Mouse (Mus musculus): ENCODE data around the gene Rbm39. TPM values are rescaled to one million over a fixed set of nuclear protein-coding genes. Genes with fewer than 3 reads are reported as not detected.
"Not testable (repeated sequence)": the region's sequence is repeated elsewhere in the genome, so short reads cannot be mapped to it uniquely, and the experiment has no call there.

Rbm39 gene
- 100 to 1,000 TPM; 290 to 339 TPM for total RNA-seq (2021)
- long read RNA-seq, transcript Rbm39-201 (17 exons, 2,711 nt) = minor isoform, 54 of 176 reads
- long read RNA-seq, transcript Rbm39-203 (17 exons, 2,810 nt) = major isoform, 63 of 176 reads
- long read RNA-seq, partial matches to known transcripts = 16 of 176 reads
- long read RNA-seq, other reads (novel, unspliced or antisense) = 36 of 176 reads

DNA sequence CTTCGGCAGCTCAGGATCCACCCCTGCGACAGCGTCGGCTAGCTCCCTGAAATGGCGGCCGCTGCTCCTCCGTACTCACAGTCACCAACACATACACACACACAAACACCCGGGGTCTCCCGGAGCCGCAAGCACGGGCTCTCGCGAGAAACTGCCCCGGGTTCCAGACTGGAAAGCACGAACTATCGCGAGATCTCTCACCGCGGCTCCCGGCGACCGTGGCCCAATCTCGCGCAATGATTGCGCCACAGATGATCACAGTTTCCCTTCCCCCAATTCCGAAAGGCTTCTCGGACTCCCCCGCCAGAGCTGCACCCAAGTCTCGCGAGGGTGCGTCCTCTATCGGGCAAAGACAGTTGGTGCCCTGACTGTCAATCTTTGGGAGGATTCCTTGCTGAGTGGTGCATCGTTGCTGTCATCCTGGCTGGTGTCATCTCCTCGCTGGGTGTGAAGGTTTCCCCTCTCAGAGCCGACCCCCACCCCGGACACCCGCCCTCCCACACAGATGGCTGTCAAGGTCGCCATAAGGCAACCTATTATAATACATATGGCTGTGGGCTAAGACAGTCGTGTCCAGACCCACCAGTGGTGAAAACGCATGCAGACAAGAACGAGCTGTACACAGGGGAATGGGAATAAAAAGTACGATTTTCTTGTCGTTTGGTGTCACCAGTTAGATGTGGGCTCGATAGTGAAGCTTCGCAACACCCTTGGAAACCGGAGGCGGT is at the start of gene Rbm39:
Rbm39 (minus strand) TSS at position 145 of the 728 bp plus-strand sequence.
- DNase-seq (ENCODE audit: low spot score in 2 of 2) = peak; percentile 100

DNA sequence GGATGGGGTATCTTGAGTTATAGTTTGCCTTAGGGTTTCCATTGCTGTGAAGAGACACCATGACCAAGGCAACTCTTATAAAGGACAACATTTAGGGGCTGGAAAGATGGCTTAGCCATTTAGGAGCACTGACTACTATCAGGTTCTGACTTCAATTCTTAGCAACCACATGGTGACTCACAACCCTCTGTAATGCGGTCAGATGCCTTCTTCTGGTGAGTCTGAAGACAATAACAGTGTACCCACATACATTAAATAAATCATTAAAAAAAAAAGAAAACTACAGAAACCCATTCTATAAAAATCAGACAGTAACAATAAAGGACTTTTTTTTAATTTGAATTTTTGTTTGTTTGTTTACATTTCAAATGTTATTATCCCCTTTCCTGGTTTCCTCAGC is 49.1 kb upstream of the Rbm39 start:
- DNase-seq (ENCODE audit: low spot score in 2 of 2) = no peak

DNA sequence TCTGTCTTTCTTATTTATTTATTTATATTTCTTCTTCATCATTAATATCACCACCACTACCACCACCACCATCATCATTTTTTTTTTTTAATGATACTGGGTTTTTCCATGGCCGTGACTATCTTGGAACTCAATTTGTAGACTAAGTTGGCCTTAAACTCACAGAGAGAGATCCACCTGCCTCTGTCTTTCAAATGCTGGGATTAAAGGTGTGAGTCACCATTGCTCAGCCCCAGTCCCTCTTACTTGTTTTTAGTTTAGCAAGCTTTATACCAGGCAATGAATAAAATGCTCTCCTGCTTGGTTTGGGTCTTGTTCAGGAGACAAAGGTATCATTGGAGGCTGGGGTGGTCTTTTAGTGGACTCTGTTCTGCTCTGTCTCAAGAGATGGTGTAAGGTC is 47.7 kb upstream of the Rbm39 start:
- DNase-seq (ENCODE audit: low spot score in 2 of 2) = no peak

DNA sequence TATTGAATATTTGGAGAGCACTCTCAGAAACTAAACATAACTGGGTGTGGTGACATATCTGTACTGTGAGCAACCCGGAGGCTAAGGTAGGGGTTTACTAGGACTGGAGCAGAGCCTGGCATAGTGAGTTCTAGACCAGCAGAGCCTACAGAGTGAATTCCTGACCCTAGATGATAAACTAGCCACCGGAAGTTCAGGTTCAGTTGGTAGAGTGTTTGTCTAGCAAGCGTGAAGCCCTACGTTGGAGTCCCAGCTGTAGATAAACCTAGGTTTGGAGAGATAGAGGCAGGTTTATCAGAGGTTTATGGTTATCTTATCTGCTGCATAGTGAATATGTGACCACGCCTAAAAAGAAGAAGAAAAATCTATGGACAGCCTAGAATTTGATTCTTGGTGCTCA is 44.0 kb upstream of the Rbm39 start:
- DNase-seq (ENCODE audit: low spot score in 2 of 2) = no peak

DNA sequence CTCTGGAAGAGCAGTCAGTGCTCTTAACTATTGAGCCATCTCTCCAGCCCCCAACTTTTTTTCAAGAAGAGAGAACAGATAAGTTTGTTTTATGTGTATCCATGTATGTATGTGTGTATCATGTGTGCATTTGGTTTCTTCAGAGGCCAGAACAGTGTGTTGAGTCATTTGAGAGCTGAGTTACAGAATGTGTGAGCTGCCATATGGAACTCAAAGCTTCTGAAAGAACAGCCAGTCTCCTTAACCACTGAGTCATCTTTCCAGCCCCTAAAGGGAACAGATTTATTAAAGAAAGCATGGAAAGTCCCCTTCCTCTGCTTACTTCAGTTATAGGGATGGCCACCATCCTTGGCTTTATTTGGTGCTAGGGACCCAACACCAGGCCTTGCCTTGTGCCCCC is 42.1 kb upstream of the Rbm39 start:
- no peak for DNase-seq (ENCODE audit: low spot score in 2 of 2)

DNA sequence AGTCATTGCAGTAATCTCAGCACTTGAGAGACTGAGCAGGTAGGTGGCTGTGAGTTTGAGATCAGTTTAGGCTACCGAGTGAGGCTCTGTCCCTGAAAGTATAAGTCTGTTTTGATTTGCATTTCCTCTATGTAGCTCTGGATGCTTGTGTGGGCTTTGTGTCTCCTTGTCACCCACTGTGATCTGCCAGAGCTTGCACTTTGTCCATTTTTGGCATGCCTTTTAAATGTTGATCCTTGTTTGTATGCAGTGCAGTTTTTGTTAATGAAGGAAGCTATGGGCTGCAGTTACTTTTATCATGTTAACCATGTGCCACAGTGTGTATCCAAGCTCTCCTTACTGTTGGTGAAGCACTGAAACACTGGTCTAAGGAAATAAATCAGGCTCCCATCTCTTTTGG is 37.7 kb upstream of the Rbm39 start:
- DNase-seq (ENCODE audit: low spot score in 2 of 2) = no peak

DNA sequence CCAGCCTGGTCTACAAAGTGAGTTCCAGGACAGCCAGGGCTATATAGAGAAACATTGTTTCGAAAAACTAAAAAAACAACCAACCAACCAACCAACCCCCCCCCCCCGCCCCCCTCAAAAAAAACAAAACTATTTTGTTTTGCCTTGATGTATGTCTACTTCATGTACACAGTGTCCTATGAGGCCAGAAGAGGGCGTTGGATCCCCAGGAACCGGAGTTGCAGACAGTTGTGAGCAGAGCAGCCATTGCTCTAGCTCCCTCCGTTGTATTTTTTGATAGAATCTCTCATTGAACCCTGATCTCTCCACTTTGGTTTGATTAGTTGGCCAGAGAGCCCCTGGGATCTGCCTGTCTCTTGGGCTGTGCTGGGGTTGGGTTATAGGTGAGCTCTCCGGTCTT is 23.9 kb upstream of the Rbm39 start:
- DNase-seq (ENCODE audit: low spot score in 2 of 2) = no peak

DNA sequence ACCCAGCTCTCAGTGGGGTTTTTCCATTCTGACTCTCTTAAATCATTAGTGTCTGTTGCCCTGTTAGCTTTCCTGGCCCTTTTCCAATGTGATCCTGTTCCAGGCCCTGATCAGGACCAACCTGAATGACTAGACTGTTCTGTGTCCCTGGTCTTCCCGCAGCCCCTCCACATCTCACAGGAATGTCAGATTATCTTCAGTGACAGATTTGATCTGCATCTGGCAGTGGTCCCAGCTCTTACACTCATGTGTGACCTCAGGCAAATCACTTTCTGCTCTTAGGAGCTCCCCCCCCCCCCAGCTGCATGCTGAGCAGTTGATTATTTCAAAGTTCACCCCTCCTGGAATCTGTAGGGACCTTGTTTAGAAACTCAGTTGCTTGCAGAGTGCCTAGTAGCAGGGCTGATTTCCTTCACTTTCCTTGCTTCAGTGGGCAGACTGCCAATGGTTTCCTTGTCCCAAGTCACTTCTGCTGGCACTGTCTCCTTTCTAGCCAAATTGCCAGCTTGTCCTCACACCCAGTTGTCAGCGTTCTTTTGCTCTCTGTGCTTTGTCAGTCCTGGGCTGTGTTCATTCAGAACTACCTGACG is 22.9 kb upstream of the Rbm39 start:
- peak; percentile 51 to 59 for DNase-seq (ENCODE audit: low spot score in 2 of 2)

DNA sequence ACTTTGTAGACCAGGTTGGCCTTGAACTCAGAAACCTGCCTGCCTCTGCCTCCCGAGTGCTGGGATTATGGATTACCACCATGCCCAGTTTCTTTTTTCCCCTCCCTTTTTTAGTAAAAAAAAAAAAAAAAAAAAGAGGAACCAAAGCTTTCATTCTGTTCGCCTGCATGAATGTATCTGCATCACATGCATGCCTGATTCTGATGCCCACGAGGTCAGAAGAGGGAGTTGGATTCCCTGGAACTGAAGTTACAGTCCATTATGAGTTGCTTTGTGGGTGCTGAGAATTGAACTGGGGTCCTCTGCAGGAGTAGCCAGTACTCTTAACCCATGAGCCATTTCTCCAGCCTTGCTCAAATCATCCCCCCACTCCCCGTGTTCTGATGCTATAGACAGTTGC is 21.4 kb upstream of the Rbm39 start:
- no peak for DNase-seq (ENCODE audit: low spot score in 2 of 2)

DNA sequence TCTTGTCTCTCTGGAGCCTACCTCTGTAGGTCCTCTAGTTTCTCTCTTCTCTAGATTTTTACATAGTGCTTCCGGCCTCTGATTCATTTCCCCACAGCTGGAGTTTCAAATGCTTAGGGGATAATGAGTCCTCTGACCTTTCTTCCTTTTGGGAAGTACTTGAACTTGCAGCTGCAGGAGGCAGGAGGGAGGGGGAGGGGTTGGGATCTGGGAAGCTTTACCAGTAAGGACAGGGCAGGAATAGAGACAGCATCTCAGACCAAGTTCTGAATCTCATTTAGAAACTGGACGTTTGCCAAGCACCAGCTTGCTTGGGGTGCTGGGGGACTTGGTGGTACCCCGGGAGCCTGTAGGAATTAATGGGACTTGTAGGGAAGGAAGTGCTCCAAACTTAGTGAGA is 19.9 kb upstream of the Rbm39 start:
- DNase-seq (ENCODE audit: low spot score in 2 of 2) = no peak

DNA sequence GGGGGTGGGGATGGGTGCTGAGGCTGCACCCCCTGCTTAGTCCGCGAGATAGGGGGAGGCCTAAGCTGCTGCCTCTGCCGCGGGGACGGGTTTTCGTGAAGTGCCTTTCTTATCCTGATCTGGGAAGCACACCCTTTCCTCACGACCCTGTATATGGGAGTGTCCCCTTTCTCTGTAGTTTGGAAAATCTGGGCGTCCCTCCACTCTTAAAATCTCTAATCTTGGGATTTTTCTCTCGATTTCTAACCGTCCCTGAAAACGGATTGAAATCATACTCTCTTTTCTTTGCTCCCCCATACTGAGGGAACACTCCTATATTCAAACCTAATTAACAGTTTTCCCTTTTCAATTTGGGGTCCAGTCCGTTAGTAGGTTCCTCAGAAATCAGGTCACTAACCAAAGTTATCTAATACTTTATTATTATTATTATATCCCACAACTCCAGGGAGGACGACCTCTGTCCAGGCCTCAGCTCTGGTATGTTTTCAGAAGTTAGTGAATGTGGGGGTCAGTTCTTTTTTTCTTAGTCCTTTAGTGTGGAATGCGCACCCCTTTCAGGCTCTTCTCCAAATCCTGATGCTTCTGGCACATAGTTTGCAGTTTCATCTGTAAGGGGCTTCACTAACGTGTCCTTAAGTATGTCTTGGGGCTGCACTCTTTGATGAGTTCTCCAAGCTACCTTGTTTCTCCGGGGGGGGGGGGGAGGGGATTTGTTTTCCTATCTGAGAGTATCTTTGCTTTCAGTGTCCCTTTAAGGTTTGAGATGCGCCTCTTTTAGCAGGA is 17.3 kb upstream of the Rbm39 start:
- DNase-seq (ENCODE audit: low spot score in 2 of 2) = no peak

DNA sequence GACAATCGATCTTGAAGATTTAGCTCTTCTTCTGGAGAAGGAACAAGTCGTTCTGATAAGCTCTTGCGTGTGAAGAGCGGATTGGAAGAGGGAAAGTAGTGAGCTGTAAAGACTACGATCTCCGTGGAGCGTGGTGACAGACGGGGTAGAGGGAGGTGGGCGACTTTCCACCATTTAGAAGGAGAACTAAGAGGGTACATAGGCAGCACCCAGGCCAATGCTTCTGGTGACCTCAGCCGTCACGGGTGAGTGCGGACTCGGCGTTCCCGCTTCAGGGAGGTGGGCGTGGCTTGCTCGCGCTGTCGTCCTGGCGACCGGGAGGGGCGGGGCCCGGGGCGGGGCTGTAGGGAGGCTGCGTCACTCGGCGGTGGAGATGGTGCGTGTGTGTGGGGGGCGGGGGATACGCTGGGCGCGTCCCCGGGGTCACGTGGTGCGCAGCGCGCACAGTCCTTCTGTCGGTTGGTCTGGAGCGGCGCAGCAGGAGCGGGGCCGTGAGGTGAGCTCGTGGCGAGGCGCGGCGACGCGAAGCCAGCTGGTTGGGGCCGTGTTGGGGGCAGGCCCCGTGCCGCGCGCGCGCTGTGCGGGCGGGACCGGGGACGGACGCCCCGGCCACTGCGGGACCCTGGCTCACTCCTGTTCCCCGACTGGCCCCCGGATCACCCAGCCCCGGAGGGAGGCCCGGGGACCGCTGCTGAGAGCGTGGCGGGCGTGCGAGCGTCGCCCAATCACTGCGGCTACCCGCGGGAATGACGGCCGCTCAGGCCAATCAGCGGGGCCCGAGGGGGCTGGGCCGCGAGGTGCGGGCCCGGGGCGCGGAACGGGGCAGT is 16.5 kb upstream of the Rbm39 start, which contains the start of gene Phf20:
Phf20 (plus strand) TSS at position 165 of the 827 bp plus-strand sequence.
- DNase-seq (ENCODE audit: low spot score in 2 of 2) = peak; percentile 96 to 98

DNA sequence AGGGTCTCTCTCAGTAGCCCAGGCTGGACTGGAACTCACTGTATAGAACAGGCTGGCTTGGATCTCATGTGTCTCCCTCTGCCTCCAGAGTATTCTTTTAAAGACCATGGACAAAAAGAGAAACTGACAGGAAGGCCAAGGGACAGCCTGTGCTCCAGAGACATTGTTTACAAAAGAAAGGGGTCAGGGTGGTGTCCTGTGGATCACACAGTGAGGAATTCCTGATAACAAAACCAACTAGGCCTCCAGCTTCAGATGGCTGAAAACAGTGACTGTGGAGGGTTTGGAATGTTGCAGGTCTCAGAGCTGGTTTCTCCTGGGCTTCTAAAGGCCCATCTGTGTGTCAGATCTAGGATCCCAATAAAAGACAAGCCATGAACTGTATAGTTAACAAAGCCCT is 14.5 kb upstream of the Rbm39 start:
- DNase-seq (ENCODE audit: low spot score in 2 of 2) = no peak

DNA sequence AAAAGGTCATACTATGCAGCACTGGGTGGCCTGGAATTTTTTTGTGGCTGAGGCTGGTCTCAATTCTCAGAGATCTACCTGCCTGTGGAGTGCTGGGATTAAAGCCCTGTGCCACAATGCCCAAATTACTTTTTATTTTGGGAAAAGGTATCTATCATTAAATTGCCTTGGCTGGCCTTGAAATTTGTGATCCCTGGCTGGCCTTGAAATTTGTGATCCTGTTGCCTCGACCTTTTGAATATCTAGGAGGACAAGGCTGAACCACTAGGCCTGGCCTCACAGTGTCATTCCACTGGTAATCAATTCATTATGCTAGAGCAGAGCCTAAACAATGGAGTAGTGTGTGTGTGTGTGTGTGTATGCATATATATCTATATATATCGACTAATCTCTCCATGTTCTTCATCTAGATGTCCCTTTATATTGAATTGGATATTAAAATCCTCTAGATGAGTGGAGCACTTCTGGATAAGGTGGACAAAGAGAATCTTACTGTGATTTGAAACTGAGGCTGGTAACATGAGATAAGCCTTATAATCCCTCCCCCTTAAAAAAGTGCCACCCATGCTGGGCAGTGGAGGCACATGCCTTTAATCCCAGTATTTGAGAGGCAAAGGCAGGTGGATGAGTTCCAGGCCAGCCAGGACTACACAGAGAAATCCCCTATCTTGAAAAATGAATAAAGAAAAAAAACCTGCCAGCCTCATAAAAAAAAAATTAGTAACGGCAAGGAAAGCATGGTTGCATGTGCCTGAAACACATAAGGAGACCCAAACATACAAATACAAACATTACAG is 13.2 kb upstream of the Rbm39 start:
- no peak for DNase-seq (ENCODE audit: low spot score in 2 of 2)

DNA sequence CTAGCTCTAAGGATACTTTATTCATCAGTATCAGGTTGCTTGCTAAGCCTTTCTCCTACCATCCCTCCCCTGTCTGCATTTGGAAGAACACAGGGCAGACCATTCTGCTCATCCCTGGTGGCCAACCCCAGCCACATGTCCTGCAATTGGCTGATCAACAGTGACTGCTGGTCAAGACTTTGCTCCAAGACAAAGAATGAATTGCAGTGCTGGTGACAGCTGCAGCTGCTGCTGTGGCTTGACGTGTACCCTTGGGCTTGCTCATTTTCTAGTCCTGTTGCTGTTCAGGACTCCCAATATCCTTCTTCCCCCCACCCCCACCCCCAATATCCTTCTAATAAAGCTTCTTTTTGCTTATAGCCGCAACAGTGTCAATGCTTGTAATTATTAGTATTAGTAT is 12.0 kb upstream of the Rbm39 start:
- no peak for DNase-seq (ENCODE audit: low spot score in 2 of 2)

DNA sequence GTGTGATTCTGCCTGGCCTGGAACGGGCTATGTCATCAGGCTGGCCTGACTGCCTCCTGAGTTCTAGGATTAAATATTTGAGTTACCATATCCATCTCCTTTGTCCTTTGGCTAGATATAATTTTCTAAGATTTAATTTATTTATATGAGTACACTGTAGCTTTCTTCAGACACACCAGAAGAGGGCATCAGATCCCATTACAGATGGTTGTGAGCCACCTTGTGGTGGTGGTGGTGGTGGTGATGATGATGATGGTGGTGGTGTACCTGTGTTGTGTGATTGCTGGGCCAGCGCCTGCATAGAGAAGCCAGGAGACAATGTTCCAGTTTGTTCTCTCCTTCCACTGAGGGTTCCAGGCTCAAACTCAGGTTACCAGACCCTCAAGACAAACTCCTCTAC is 11.5 kb upstream of the Rbm39 start:
- no peak for DNase-seq (ENCODE audit: low spot score in 2 of 2)

DNA sequence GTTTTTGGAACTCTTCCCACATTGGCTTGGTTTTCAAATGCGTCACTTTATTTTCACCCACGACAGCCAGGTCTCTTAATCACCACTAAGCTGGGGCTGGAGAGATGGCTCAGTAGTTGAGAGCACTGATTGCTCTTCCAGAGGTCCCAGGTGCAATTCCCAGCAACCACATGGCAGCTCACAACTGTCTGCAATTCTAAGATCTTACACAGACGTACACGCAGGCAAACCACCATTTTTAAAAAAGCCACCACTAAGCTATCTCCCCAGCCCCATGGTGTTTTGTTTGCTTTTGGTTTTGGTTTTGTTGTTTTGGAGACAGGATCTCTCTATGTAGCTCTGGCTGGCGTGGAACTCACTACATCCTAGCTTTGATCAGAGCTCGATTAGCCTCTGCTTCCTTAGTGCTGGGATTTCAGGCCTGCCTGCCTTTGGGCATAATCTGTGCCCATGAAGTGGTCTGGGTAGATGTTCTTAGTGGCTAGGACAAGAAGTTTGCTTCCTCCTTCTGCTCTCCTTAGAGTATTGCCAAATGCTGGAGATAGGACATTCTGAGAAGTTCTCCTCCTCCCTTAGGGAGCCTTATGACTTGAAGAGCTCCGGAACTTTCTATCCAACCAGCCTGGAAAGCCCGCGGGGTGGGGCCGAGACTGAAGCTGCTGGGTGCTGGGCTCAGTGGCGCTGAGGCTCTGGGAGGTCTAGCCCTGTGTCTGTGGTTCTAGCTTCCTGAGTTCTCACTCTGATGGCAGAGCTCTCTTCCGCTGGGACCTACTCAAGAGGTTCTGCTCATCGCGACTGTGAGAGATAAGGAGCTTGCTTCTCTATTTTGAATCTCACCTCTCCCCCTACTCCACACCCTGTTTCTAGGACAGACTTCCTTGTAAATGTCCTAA is 10.2 kb upstream of the Rbm39 start:
- DNase-seq (ENCODE audit: low spot score in 2 of 2) = no peak

DNA sequence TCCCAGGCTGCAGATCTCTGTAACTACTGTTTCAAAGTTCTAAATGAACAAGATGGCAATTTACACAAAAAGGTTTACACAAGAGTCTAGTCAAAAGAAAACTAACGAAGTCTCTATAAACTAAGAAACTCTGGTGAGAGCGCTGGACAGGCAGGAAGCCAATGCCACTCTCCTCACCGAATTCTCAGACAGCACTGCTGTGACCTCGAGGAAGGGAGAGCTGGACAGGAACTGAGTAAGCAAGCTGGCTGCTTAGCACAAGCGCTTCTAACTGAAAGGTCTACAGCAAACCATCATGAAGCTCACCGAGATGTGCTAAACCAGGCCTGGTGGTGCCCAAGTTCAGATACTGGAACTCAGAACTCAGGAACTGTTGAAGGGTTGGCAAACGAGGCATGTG is 9.2 kb upstream of the Rbm39 start:
- not testable (repeated sequence) for DNase-seq (ENCODE audit: low spot score in 2 of 2)

DNA sequence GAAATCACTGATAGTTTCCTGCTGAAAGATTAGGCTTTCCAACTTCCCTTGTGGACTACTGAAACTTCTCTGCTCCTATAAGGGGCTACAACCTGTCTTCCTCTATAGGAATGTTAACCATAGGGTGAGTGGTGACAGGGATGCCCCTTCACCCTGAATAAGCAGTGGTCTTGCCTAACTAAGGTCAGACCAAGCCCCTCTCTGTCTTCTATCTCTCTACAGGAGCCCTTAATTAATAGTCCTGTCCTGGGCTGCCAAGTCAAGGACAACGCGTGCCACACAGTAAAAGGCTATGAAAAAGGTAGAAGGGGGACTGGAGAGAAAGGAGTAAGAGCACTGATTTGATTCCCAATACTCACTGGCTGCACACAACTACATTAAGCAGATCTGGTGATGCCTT is 1.6 kb upstream of the Rbm39 start:
- DNase-seq (ENCODE audit: low spot score in 2 of 2) = no peak
